Mouse (Mus musculus): ENCODE results near the gene Wdr83os.

Gene Wdr83os

GRCm38 (mm10) chr8:85080532-85081215 is at the start of gene Wdr83os:
Gene Wdr83os, plus strand, starts transcription at chr8:85080740.
- DNase-seq (ENCODE audit: extremely low read depth, low read depth, low spot score): no peak

GRCm38 (mm10) chr8:85032622-85033311 is 47.8 kb upstream of the Wdr83os start:
- DNase-seq (ENCODE audit: extremely low read depth, low read depth, low spot score): no peak

- no peak for DNase-seq (ENCODE audit: extremely low read depth, low read depth, low spot score)
These were observed 46.7 kb upstream of the Wdr83os start for GRCm38 (mm10) chr8:85033867-85034266.

- no peak for DNase-seq (ENCODE audit: extremely low read depth, low read depth, low spot score)
These were observed 45.8 kb upstream of the Wdr83os start for GRCm38 (mm10) chr8:85034764-85035163.

- DNase-seq (ENCODE audit: extremely low read depth, low read depth, low spot score): no peak
These were observed 45.3 kb upstream of the Wdr83os start for GRCm38 (mm10) chr8:85035165-85035727.

GRCm38 (mm10) chr8:85035728-85036310 is 44.7 kb upstream of the Wdr83os start:
- DNase-seq (ENCODE audit: extremely low read depth, low read depth, low spot score): no peak

GRCm38 (mm10) chr8:85036381-85036717 is 44.2 kb upstream of the Wdr83os start:
- no peak for DNase-seq (ENCODE audit: extremely low read depth, low read depth, low spot score)

GRCm38 (mm10) chr8:85036718-85037365 is 43.7 kb upstream of the Wdr83os start, which contains the start of gene Tnpo2:
Gene Tnpo2, plus strand, starts transcription at chr8:85036915.
- DNase-seq (ENCODE audit: extremely low read depth, low read depth, low spot score): peak; percentile 94

GRCm38 (mm10) chr8:85037366-85037680 is 43.2 kb upstream of the Wdr83os start:
- DNase-seq (ENCODE audit: extremely low read depth, low read depth, low spot score): no peak

GRCm38 (mm10) chr8:85037681-85038531 is 42.6 kb upstream of the Wdr83os start:
- DNase-seq (ENCODE audit: extremely low read depth, low read depth, low spot score): no peak

GRCm38 (mm10) chr8:85043619-85044018 is 36.9 kb upstream of the Wdr83os start:
- DNase-seq (ENCODE audit: extremely low read depth, low read depth, low spot score): peak; percentile 92

- no peak for DNase-seq (ENCODE audit: extremely low read depth, low read depth, low spot score)
These were observed 23.2 kb upstream of the Wdr83os start for GRCm38 (mm10) chr8:85057367-85057766.

GRCm38 (mm10) chr8:85059879-85060616 is 20.5 kb upstream of the Wdr83os start, which contains the start of gene Fbxw9:
Gene Fbxw9, plus strand, starts transcription at chr8:85060055.
- DNase-seq (ENCODE audit: extremely low read depth, low read depth, low spot score): no peak

- no peak for DNase-seq (ENCODE audit: extremely low read depth, low read depth, low spot score)
These were observed 17.9 kb upstream of the Wdr83os start for GRCm38 (mm10) chr8:85062603-85063002.

- no peak for DNase-seq (ENCODE audit: extremely low read depth, low read depth, low spot score)
These were observed 15.3 kb upstream of the Wdr83os start for GRCm38 (mm10) chr8:85065213-85065612.

- DNase-seq (ENCODE audit: extremely low read depth, low read depth, low spot score): peak; percentile 69
These were observed 13.4 kb upstream of the Wdr83os start for GRCm38 (mm10) chr8:85067155-85067554.

- no peak for DNase-seq (ENCODE audit: extremely low read depth, low read depth, low spot score)
These were observed 12.6 kb upstream of the Wdr83os start, which contains the start of gene Gm5741 for GRCm38 (mm10) chr8:85067982-85068381. Gene Gm5741, minus strand, starts transcription at chr8:85067982.

GRCm38 (mm10) chr8:85071041-85071440 is 9.5 kb upstream of the Wdr83os start:
- no peak for DNase-seq (ENCODE audit: extremely low read depth, low read depth, low spot score)

GRCm38 (mm10) chr8:85071514-85072281 is 8.8 kb upstream of the Wdr83os start, which contains the start of gene Dhps:
Gene Dhps, plus strand, starts transcription at chr8:85071757.
- no peak for DNase-seq (ENCODE audit: extremely low read depth, low read depth, low spot score)

All from fat pad, adult 2 months (tissue).